20 mouse cellular contexts compared by ENCODE assay signal in genomic region chr19:58406726-58407125, GRCm38 (mm10). TPM values are rescaled to one million over a fixed set of nuclear protein-coding genes. Genes with fewer than 3 reads are reported as not detected.
"Had no signal": no experiment of that assay in that cellular context is flagged by ENCODE, and none has a peak within 500 bp of the region (broad histone marks: within the 10 kb centered on the region; RNA-seq: fewer than 3 reads in every experiment).

No protein-coding gene starts in this region.

- DNase-seq: kidney, adult 11 months; kidney, adult 9 months; kidney, postnatal 36 days; layer of hippocampus, postnatal 36 days; lung, adult 18-20 months; lung, postnatal 14 days; right cerebral cortex, adult 18-20 months; right cerebral cortex, postnatal 14 days; right cerebral cortex, postnatal 4 days; thymus, postnatal 25 days had no signal

- H3K27ac ChIP-seq: intestine, embryonic 15.5 days; left cerebral cortex, adult 2 months; liver, embryonic 14.5 days; macrophage; midbrain, embryonic 12.5 days; midbrain, embryonic 15.5 days; neural tube, embryonic 12.5 days; neural tube, embryonic 15.5 days; stomach, postnatal 0 days had no signal

- H3K36me3 ChIP-seq: intestine, embryonic 15.5 days; midbrain, embryonic 12.5 days; midbrain, embryonic 15.5 days; neural tube, embryonic 12.5 days; neural tube, embryonic 15.5 days had no signal

- H3K9me3 ChIP-seq: intestine, embryonic 15.5 days; midbrain, embryonic 12.5 days; midbrain, embryonic 15.5 days; neural tube, embryonic 12.5 days; neural tube, embryonic 15.5 days had no signal

- H3K4me1 ChIP-seq: midbrain, embryonic 12.5 days; neural tube, embryonic 12.5 days had no signal

- H3K27me3 ChIP-seq: intestine, embryonic 15.5 days; midbrain, embryonic 12.5 days; midbrain, embryonic 15.5 days; neural tube, embryonic 12.5 days; neural tube, embryonic 15.5 days had no signal

- H3K4me3 ChIP-seq: intestine, embryonic 15.5 days; left cerebral cortex, adult 2 months; midbrain, embryonic 12.5 days; midbrain, embryonic 15.5 days; neural tube, embryonic 12.5 days; neural tube, embryonic 15.5 days had no signal

- ATAC-seq: intestine, embryonic 15.5 days; midbrain, embryonic 15.5 days had no signal

- H3K9ac ChIP-seq: intestine, embryonic 15.5 days; liver, embryonic 14.5 days; midbrain, embryonic 12.5 days; midbrain, embryonic 15.5 days; neural tube, embryonic 12.5 days; neural tube, embryonic 15.5 days had no signal

- H3K4me2 ChIP-seq: intestine, embryonic 15.5 days; liver, embryonic 11.5 days; midbrain, embryonic 12.5 days; midbrain, embryonic 15.5 days; neural tube, embryonic 12.5 days; neural tube, embryonic 15.5 days had no signal

RNA-seq across cellular contexts. Expression of gene Gfra1, which starts 49.0 kb away (rescaled TPM):
- polyA plus RNA-seq: macrophage had no signal
